Mouse (Mus musculus) activated CD4-positive, CD25-positive, alpha-beta regulatory T cell, adult 4 months (primary cell): ENCODE measurements at regions not wholly inside any gene's neighbourhood (a gene's known extent, or its start where the extent isn't known, plus 50 kb on each side); places are given as distances from the start of the nearest gene placed in this dataset.

Experiments
- ATAC-seq: one replicate; pipeline ENCODE4 v1.8.0; 2017

- no peak for ATAC-seq
These were observed 80.0 kb upstream of the Inhba start for GRCm38 (mm10) chr13:15931553-15932162.

- no peak for ATAC-seq
These were observed 76.0 kb upstream of the Inhba start for GRCm38 (mm10) chr13:15935689-15936088.

- peak; percentile 71 for ATAC-seq
These were observed 75.5 kb upstream of the Inhba start for GRCm38 (mm10) chr13:15936109-15936508.

- ATAC-seq, result no peak
These were observed 61.5 kb upstream of the Inhba start for GRCm38 (mm10) chr13:15950143-15950542.

- no peak for ATAC-seq
These were observed 60.6 kb upstream of the Inhba start for GRCm38 (mm10) chr13:15950885-15951610.
